Mouse (Mus musculus): ENCODE data around the gene Etfa. TPM values are rescaled to one million over a fixed set of nuclear protein-coding genes. Genes with fewer than 3 reads are reported as not detected.

Gene Etfa
- 149 and 170 TPM in 2 replicates for polyA plus RNA-seq (2015; fragmentation: Nextera tagmentation; extraction: Ambion mirVana)

GRCm38 (mm10) chr9:55512027-55512543 is at the start of gene Etfa:
TSS of gene Etfa (minus strand) at chr9:55512243.

GRCm38 (mm10) chr9:55538377-55538776 is 26.3 kb upstream of the Etfa start, which contains the start of gene Isl2:
TSS of gene Isl2 (plus strand) at chr9:55538672.

Other genes with a start within 250 kb of the Etfa start
- 1.2 and 2.0 TPM in 2 replicates for gene Nrg4, start 185.4 kb downstream of the Etfa start, polyA plus RNA-seq (2015; fragmentation: Nextera tagmentation; extraction: Ambion mirVana)
- gene Tmem266, start 185.3 kb downstream of the Etfa start, polyA plus RNA-seq (2015; fragmentation: Nextera tagmentation; extraction: Ambion mirVana): not detected in 2 replicates
- not detected in 2 replicates for gene Isl2, start 26.4 kb upstream of the Etfa start, polyA plus RNA-seq (2015; fragmentation: Nextera tagmentation; extraction: Ambion mirVana)